Mouse (Mus musculus): ENCODE data around the gene Fam178b.

GRCm38 (mm10) chr1:36602271-36602670, 80.7 kb downstream of the Fam178b start:
- TF ChIP-seq CTCF (IDR thresholded peaks at IDR 0.05; ENCODE audit: control insufficient read depth, insufficient read depth, insufficient read length) (no peak), CEBPB (IDR thresholded peaks at IDR 0.05; ENCODE audit: low read depth) (no peak), MAX (IDR thresholded peaks at IDR 0.05) (no peak), MYOD1 (IDR thresholded peaks at IDR 0.05; ENCODE audit: control insufficient read depth, insufficient read length, low read depth) (no peak), USF1 (IDR thresholded peaks at IDR 0.05; ENCODE audit: low read depth) (no peak), MYOG (IDR thresholded peaks at IDR 0.05; ENCODE audit: control insufficient read depth, extremely low read depth, insufficient read length) (no peak), FOSL1 (IDR thresholded peaks at IDR 0.05; ENCODE audit: insufficient read depth, low read length, poor library complexity, severe bottlenecking) (no peak)

Data from C2C12 (cell line).